Mouse (Mus musculus): Measurements from ENCODE around the gene Rprd2.

DNA sequence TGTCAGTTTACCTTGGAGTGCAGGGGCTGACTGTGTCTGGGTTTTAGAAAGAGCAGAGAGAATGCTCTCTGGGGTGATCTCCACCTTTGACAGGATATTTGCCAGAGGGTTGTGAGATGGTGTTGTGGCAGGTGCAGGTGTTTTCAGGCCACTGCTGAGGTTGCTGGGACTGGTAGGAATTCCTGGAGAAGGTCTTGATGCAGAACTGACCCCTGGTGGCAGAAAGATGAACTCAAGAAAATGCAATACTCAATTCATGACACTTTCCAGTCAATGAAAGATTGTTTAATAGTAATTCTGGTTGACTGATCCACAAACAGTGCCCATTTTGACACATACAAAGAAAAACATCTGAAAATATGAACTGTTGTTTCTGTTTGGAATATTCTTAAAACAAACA, 46.7 kb downstream of the Rprd2 start:
- no peak for TF ChIP-seq JUND (conservative IDR thresholded peaks at IDR 0.05; ENCODE audit: low read depth, low read length)
- TF ChIP-seq GABPA (IDR thresholded peaks at IDR 0.05; ENCODE audit: insufficient replicate concordance, low read depth, low read length), result no peak
- no peak for TF ChIP-seq TCF12 (IDR thresholded peaks at IDR 0.05; ENCODE audit: low read depth, low read length)
- peak; percentile 36 to 67; a peak in 3 of 4 replicates for TF ChIP-seq CTCF (conservative IDR thresholded peaks at IDR 0.05 in 1 of 2, IDR thresholded peaks at IDR 0.05 in 1 of 2; ENCODE audit: low read depth in 2 of 2, low read length in 2 of 2)

Data from CH12.LX (cell line).